Mouse (Mus musculus) spleen, adult 2 months (tissue): Measurements from ENCODE around the gene Cmtm3.
"Not testable (repeated sequence)": the region's sequence is repeated elsewhere in the genome, so short reads cannot be mapped to it uniquely, and the experiment has no call there.

Experiments used
- CTCF ChIP-seq: fragments of 200-500 bp; IDR thresholded peaks from 2 replicates; pipeline ENCODE4 v1.5.1; 2011; ENCODE audit warnings: mild to moderate bottlenecking, inconsistent platforms; ENCODE audit not compliant: insufficient read depth, insufficient read length, insufficient replicate concordance; ENCODE audit errors: extremely low read depth
- POLR2A ChIP-seq: fragments of 200-500 bp; IDR thresholded peaks from 2 replicates; pipeline ENCODE4 v1.6.1; 2011; ENCODE audit warnings: low read depth, low read length, inconsistent platforms

DNA sequence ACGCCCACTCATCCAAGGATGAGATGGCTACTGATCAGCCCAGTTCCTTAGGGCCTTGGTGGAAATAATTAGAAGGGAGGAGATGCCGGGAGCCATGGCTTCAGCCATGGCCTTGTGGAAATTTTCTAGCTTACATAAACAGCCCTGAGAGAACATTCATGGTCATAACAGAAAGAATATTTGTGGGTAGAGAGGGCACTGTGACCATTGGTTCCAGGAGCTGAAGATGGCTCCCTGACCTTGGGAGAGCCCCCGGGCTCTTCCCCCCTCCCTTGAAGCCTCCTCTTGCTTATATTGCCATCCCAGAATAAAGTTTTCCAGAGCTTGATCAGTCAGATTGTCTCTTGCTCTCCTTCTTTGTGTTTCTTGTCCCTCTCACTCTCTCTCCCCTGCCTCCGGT, 36.7 kb upstream of the Cmtm3 start:
- TF ChIP-seq CTCF, POLR2A: not testable (repeated sequence)
